In the genomic region with DNA sequence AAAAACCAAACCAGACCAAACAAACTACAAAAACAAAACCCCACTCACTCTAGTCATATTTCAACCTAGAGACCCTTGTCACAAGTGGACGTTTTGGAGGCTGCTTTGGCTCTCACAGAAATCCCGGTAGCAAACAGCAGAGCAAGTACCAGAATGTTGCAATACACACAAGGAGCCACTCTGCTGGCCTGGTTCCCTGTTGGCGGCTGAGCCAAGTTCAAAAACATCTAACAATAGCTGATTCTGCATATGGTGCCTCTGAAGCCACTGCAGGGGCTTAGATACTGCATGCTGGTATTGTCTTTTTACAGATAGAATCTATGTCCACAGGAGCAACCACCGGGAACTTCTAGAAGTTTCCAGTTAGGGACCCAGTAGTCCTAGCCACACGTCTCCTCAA, we compare ENCODE assay signal across 9 mouse cellular contexts.
DNase-seq lines count a peak whose midpoint lies in the region.
"Had no signal": no experiment of that assay in that cellular context is flagged by ENCODE, and none has a peak within 500 bp of the region (broad histone marks: within the 10 kb centered on the region; RNA-seq: fewer than 3 reads in every experiment).

No protein-coding gene starts in this region.

- 71% methylated on average over 5 of the region's 5 CpGs for WGBS in embryonic facial prominence, embryonic 10.5 days

- H3K36me3 ChIP-seq in embryonic facial prominence, embryonic 10.5 days (replicated peaks), result no peaks in the 10 kb centered on the region

- H3K27me3 ChIP-seq in embryonic facial prominence, embryonic 10.5 days (replicated peaks; ENCODE audit: low read depth, poor library complexity, severe bottlenecking), result no peaks in the 10 kb centered on the region

- H3K4me3 ChIP-seq in embryonic facial prominence, embryonic 10.5 days, result no peak overlapping the region

- DNase-seq in adrenal gland, postnatal 36 days, result peak; percentile 14 to 37
- DNase-seq in adrenal gland, adult 8-10 months, result no peak
- DNase-seq in brain, adult 2 months (ENCODE audit: low read depth, low spot score), result peak; percentile 89
- peak; percentile 24 to 26 for DNase-seq in frontal cortex, postnatal 14 days (ENCODE audit: low spot score in 2 of 2)
- peak; percentile 49 to 54 for DNase-seq in lung, adult 18-20 months
- DNase-seq in embryonic facial prominence, embryonic 10.5 days (ENCODE audit: low spot score), result no peak
- DNase-seq in ovary, postnatal 14 days (ENCODE audit: low spot score), result no peak
- DNase-seq in kidney, postnatal 36 days, result no peak

- H3K4me1 ChIP-seq in embryonic facial prominence, embryonic 10.5 days, result peaks cover 4% of the 10 kb centered on the region; the same call in 1 of the 2 replicates

- no peak overlapping the region for H3K27ac ChIP-seq in embryonic facial prominence, embryonic 10.5 days (replicated peaks)
- H3K27ac ChIP-seq: kidney, postnatal 0 days had no signal

- H3K9me3 ChIP-seq in embryonic facial prominence, embryonic 10.5 days, result peaks cover 6% of the 10 kb centered on the region

Comparison
In these comparisons a context has a peak if more than half of its experiments do, and no peak if none do; other contexts are left out.
1. DNase-seq: peak in adrenal gland, postnatal 36 days (2 of 2), brain, adult 2 months (single experiment), frontal cortex, postnatal 14 days (2 of 2) and lung, adult 18-20 months (2 of 2); none in adrenal gland, adult 8-10 months (single experiment), embryonic facial prominence, embryonic 10.5 days (single experiment), ovary, postnatal 14 days (single experiment) and kidney, postnatal 36 days (0 of 2).